Mouse (Mus musculus): ENCODE data around the gene Ap1s3.
A peak's percentile ranks its signal among the peaks of the same experiment; 100 is the strongest.

Gene Ap1s3

GRCm38 (mm10) chr1:79671543-79672337, at the start of gene Ap1s3:
Gene Ap1s3 (minus strand): TSS chr1:79671972.
- peak; percentile 82 for DNase-seq (ENCODE audit: low spot score)

- DNase-seq (ENCODE audit: low spot score): no peak
These were observed 42.6 kb upstream of the Ap1s3 start for GRCm38 (mm10) chr1:79714152-79714923.

DNA sequence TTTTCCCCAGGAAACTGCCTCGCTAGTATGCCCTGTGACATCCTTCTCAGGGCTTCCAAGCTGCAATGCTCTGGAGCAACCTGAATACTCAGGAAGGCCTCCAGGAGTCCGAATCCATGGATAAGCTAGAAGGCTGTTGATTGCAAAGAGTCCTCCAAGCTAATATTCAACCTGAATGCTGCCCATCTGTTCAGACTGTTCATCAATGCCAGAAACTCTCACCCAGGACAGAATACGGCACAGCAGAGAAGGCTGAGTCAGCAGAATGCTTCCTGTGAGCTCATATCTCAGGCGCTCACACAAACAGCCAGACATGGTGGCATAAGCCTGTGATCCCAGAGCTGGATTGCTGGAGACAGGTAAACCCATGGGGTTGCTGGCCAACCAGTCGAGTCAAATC, 41.3 kb upstream of the Ap1s3 start:
- no peak for DNase-seq (ENCODE audit: low spot score)

GRCm38 (mm10) chr1:79711147-79712126, 39.7 kb upstream of the Ap1s3 start:
- DNase-seq (ENCODE audit: low spot score): no peak

DNA sequence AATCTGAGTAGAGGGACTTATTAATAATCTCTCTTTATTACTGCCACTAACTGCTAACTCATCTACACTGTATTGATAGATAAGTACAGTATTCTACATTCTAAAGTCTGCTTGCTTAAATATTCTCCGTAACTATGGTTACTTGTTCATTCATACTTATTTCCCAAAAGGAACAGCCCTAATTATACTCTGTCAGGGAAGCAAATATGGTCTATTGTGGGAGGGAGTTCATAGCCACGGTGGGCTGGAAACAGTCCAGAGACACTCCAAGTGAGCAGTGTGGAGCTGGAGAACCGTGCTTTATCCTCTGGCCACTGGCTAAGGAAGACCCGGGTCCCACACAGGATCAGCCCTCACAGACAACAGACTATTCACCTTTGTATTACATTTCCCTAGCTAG, 38.9 kb upstream of the Ap1s3 start:
- DNase-seq (ENCODE audit: low spot score): no peak

- no peak for DNase-seq (ENCODE audit: low spot score)
These were observed 38.4 kb upstream of the Ap1s3 start for GRCm38 (mm10) chr1:79710216-79710615.

GRCm38 (mm10) chr1:79707383-79707782, 35.6 kb upstream of the Ap1s3 start:
- DNase-seq (ENCODE audit: low spot score): no peak

DNA sequence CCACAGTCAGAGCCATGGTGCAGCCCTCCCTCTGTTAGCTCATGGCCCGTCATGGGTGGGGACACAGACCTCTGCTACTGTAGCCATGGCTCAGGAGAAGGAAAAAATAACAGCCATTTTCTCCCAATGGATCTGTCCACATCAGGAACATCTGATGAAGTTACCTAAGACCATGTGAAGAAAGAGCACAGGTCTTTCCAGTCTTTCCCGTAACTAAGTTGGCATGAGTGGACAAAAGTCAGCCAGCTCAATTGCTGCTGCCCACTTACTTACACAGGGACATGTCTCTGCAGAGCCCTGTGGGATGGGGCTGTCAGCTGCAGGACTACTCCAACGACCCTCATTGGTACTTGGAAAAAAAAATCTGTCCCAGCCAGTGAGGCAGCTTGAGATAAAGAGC, 34.9 kb upstream of the Ap1s3 start:
- DNase-seq (ENCODE audit: low spot score): no peak

- DNase-seq (ENCODE audit: low spot score): no peak
These were observed 32.9 kb upstream of the Ap1s3 start for GRCm38 (mm10) chr1:79704672-79705071.

DNA sequence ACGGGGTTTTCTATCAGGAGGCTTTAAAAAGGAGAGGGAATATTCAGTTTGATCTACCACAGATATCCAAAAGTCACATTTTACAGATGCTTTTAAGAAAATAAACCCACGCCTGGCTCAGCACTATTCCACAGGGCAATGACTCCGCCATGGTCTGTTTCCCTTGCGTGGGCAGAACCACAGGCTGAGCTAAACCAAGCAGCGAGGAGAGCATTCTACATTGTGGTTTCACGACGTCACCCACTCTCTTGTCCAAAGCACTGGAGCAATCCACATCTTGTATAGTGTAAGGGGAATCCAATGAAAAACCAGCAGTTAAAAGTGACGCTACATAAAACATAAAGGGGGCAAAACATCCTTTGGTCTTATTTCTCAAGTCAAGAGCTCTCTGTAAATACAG, 31.7 kb upstream of the Ap1s3 start:
- no peak for DNase-seq (ENCODE audit: low spot score)

DNA sequence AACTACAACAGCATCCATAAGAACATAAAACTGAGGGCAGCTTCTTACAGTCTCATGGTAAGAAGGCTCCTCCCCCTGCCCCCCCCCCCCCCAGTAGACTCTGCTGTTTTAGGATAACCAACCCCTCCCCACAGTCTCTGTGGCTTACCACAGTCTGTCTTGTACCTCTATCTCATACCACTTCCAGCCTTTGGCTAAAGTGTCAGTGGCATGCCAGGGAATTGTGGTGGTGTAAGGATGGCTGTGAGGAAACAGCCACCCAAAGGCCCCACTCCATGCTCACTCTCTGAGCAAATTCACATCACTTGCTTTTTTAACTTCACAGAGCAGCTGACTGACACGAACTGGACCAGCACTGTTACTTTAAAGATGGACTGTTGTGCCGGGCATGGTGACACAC, 26.7 kb upstream of the Ap1s3 start:
- no peak for DNase-seq (ENCODE audit: low spot score)

GRCm38 (mm10) chr1:79697382-79697781, 25.6 kb upstream of the Ap1s3 start:
- DNase-seq (ENCODE audit: low spot score): peak; percentile 10

DNA sequence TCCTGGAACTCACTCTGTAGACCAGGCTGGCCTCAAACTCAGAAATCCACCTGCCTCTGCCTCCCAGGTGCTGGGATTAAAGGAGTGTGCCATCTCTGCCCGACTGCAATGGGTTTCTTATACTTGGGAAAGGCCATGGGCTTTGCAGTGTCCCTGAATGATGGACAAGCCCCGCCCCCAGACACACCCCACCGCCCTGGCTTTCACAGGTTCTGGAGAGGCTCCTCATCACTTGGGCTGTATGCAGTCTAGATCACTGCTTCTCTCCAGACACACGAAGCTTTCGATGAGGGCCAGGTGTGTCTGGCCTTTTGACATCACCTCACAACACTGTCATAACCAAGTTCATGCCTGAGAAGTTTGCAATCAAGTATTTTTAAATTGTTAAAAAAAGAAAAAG, 25.2 kb upstream of the Ap1s3 start:
- DNase-seq (ENCODE audit: low spot score): no peak

GRCm38 (mm10) chr1:79692482-79692881, 20.7 kb upstream of the Ap1s3 start:
- no peak for DNase-seq (ENCODE audit: low spot score)

DNA sequence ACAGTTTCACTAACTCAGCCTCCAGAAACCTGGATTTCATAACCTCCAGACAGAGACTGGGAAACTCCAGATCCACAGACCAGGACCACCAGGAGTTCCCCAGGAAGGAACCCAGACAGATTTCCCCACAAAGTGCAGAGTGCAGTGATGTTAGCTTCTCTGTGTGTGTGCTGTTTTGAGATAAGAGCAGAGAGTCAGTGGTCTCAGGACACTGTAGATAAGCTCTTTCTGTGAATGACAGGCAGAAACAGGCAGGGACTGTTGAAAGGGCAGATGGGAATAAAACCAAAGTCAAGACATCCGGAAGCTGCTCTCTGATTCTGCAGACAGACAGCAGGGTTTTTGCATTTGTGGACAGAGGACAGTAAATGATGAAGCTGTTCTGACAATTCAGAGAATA, 15.5 kb upstream of the Ap1s3 start:
- no peak for DNase-seq (ENCODE audit: low spot score)

DNA sequence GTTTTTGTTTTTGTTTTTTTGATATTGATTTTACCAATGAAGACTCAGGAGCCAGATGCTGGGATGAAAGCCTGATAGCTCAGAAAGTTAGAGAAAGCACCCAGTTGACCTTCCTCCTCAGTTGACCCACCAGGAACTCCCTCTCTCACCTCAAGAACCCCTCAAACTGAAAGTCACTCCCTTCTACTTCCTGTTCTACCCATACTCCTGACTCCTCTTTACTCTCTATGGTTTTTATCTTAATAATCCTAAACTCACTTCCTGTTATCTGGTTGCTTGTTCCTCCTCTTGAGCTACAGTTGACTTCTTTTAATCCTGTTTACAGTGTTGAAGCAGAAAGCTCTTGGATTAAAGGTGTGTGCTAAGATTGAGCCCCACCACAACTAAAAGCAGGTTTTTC, 12.3 kb upstream of the Ap1s3 start:
- no peak for DNase-seq (ENCODE audit: low spot score)

DNA sequence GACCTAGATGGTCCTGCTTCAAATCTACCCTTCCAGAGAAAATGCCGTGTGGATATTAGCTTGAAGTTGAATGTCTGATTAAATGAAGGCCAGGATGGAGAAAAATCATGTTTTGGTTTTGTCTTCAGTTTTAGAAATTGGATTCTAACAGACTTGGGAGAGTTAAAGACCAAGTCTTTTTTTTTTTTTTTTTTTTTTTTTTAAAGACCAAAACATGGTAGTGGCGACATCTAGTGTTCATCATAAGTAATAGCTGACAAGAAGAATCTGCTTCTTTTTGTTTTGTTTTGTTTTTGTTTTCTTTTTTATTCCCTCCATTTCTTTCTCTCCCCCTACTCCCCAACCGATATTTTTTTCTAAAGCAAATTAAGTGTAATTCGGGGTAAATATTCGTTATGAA, 11.2 kb upstream of the Ap1s3 start:
- DNase-seq (ENCODE audit: low spot score): peak; percentile 16

DNA sequence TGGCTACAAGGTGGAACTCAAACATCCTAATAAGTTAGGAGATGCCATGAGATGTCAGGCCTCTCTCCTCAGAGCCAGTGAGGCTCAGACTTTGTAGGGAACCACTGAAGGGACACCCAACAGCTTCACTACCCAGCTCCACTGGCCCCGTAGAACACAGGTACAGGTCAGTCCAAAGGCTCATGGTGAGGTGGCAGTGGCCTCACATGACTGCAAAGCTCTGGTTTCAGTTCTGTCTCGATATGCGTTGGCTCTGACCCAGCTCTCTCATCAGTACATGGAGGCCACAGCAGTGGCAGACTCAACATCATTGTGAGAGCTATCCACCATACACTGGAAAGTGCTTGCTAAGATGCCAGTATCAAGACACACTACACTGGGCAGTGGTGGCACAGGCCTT, 9.0 kb upstream of the Ap1s3 start:
- no peak for DNase-seq (ENCODE audit: low spot score)

GRCm38 (mm10) chr1:79678117-79678684, 6.4 kb upstream of the Ap1s3 start:
- DNase-seq (ENCODE audit: low spot score): no peak

DNA sequence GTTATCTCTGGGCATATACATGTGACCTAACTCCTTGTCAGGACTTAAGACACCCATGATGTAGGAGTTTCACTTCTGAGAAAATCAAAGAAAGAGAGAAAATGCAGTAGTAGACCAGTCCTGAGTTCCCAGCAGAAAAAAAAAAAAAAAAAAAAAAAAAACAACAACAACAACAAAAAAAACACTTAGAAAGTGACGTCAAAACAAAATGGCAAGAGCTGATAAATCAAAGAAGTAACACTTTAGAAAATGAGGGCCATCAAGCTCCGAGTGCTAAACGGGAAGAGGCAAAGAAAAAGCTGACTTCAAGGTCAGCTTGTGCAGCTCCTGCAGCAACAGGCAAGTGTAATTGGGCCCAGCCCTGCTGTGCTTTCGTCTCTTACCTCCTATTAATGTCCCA, 3.9 kb upstream of the Ap1s3 start:
- DNase-seq (ENCODE audit: low spot score): no peak

DNA sequence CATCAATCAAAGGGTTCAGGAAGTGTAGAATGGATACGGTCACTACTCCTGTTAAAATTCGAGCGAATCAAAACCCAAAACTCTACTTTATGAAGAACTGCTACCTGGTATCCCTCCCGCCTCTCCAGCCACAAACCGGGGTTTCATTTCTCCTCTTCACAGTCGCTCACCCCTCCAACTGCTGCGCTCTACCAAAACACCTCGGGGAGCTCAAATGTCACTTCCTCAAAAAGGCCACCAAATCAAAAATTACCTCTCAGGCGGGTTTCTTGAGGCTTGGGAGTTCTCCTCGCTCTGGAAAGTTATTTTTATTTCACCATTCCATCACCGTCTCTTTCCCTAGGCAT, 603 bp downstream of the Ap1s3 start:
- no peak for DNase-seq (ENCODE audit: low spot score)

GRCm38 (mm10) chr1:79669419-79669974, 2.3 kb downstream of the Ap1s3 start:
- no peak for DNase-seq (ENCODE audit: low spot score)
